Mouse (Mus musculus) CD4-positive helper T cell, adult 2 months (primary cell): ENCODE results near the gene Cyp3a59.
A peak's percentile ranks its signal among the peaks of the same experiment; 100 is the strongest.
"Not testable (repeated sequence)": the region's sequence is repeated elsewhere in the genome, so short reads cannot be mapped to it uniquely, and the experiment has no call there.

Experiments used
- DNase-seq: peaks from one replicate; pipeline ENCODE4 v3.0.0-alpha.2; 2012; ENCODE audit warnings: low read depth, missing footprints, low spot score

The Cyp3a59 gene

GRCm38 (mm10) chr5:146078945-146079344, at the start of gene Cyp3a59:
Gene Cyp3a59 (plus strand): TSS chr5:146079257.
- DNase-seq = not testable (repeated sequence)

- no peak for DNase-seq
Observed at GRCm38 (mm10) chr5:146070099-146070498, 9.0 kb upstream of the Cyp3a59 start.

- peak; percentile 8 for DNase-seq
Observed at GRCm38 (mm10) chr5:146147903-146148302, 68.8 kb downstream of the Cyp3a59 start.

DNA sequence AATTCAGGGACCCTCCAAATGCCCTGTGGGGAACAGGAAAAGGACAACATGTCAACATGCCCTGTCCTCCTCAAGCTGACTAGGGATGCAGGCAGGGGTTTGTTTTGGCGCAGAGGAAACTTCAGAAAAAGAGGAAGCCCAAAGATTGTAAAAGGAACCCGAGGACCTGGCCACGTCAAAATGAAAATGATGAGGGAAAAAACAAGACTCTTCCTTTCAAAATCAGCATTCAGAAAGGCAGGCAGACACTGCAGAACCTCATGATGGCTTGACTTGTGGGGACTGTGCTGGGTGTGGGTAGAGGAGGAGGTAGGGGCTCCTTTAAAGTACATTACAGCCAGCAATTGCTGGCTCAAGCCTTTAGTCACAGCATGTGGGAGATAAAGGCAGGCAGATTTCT, 71.4 kb downstream of the Cyp3a59 start:
- no peak for DNase-seq

- not testable (repeated sequence) for DNase-seq
Observed at GRCm38 (mm10) chr5:146158326-146158725, 79.3 kb downstream of the Cyp3a59 start.

- not testable (repeated sequence) for DNase-seq
Observed at GRCm38 (mm10) chr5:146160439-146160838, 81.4 kb downstream of the Cyp3a59 start, which contains the start of gene Gm5565. Gene Gm5565 (minus strand): TSS chr5:146160539.
